Mouse (Mus musculus): Measurements from ENCODE around the gene Plcl2.

The Plcl2 gene

DNA sequence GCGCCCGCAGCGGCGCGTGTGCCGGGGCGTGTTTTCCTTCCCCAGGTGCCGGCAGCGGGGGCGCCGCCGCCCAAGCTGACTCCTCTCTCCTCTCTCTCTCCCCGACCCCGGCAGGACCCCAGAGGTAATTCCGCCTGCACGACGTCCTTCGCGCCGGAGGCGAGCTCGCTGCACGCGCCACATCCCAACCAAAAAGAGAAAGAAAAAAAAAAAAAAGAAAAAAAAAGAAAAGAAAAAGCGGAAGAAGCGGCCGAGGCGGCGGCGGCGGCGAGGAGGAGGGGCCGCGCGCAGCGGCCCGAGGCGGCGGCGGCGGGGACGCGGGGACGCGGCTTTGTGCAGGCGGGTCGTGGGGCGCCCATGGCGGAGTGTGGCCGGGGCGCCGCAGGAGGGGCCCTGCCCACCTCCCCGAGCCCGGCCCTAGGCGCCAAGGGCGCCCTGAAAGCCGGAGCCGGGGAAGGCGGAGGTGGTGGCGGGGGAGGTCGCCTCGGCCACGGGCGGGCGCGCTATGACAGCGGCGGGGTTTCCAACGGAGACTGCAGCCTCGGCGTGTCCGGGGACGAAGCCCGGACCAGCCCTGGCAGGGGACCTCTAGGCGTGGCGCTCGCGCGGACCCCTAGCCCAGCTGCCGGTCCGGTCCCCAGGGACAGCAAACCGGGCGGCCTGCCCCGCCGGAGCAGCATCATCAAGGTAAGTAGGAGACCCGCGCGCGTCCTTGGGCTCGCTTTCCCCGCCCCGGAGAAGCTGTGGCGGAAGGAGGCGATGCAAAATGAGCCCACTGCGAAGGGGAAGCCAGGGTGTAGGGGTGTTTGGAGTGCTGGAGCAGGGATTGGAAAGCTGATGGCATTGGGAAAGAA, at the start of gene Plcl2:
TSS of gene Plcl2 (plus strand) at position 153 of the 854 bp plus-strand sequence.
- peak; percentile 27 to 38 for DNase-seq (ENCODE audit: low spot score in 2 of 2)

- DNase-seq (ENCODE audit: low spot score in 2 of 2) = no peak
Measured at GRCm38 (mm10) chr17:50460301-50460700, 48.9 kb upstream of the Plcl2 start.

- no peak for DNase-seq (ENCODE audit: low spot score in 2 of 2)
Measured at GRCm38 (mm10) chr17:50467438-50467837, 41.8 kb upstream of the Plcl2 start.

DNA sequence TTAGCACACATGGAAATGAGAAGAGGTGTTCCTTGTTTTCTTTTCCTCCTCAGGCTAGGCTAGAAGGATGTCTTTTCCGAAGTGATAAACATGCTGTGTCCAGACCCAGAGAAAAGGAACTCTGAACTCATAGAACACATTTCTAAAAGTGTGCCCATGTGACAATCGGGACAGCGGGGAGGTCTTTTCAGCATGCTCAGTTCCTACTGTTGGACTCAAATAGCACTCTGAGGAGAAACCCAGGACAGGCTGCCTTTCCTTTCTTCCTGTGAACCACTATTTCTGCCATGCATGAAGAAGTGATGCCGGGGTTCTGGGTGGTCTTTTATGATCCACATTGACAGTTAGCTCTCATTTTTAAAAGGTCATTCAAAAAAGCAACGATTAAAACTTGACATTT, 40.1 kb upstream of the Plcl2 start:
- no peak for DNase-seq (ENCODE audit: low spot score in 2 of 2)

DNA sequence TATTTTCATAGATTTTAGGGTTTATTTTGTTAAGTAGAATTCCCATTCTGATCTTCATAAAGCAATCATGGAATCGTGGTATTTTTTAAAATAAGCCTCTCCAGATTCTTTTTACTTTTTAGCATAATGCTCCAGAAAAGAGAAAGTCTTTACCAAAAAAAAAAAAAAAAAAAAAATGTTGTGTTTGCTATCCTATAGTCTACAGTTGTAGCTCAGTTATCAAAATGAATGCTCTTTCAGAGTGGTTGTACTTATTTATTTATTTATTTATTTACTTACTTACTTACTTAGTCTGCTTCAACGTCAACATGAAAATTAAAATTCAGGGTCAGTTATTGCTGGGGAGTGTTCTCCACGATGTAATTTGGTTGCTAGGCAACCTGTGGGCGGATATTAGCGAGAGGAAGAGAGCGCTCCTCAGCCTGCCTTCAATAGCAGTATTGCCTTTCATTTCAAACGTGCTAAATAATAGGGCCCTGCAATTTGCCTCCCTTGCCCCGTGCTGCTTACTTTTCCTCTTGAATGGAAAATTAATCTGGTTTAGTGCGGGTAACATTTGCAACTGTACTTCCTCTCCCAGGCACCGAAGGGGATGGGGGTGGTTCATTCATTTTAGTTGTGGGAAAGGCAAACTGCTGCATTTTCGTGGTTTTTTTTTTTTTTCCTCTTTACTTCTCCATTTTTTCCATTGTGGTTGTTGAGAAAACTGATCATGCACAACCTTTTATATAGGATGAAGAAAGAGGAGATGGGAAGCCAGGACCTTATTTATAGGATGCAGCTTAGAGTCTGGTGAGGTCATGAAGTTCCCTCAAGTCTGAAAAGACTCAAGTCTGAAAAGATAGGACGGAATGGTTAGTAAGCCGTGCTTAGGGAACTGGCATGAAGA, 39.4 kb upstream of the Plcl2 start:
- DNase-seq (ENCODE audit: low spot score in 2 of 2) = no peak

GRCm38 (mm10) chr17:50470432-50471078, 38.6 kb upstream of the Plcl2 start:
- DNase-seq (ENCODE audit: low spot score in 2 of 2) = peak in 1 of 2 experiments; percentile 20

GRCm38 (mm10) chr17:50471230-50471629, 38.0 kb upstream of the Plcl2 start:
- DNase-seq (ENCODE audit: low spot score in 2 of 2) = no peak

DNA sequence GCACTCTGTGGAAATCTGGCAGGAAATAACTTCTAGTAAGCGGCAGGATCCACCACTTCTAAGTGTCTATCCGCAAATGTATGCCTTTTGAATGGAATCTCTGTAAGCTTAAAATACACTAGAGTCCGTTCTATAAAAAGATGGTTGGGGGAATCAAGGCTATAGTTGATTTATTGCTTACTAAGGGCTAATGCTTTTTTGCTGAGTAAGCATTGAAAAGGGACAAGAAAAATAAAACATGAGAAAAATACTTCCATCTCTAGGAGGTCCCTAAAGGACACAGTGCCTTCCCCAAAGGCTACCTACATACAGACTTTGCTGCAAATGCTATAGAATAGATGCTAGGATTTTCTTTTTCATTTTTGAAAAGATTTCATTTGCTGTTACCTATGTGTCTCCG, 31.9 kb upstream of the Plcl2 start:
- DNase-seq (ENCODE audit: low spot score in 2 of 2) = no peak

GRCm38 (mm10) chr17:50480867-50481266, 28.3 kb upstream of the Plcl2 start:
- DNase-seq (ENCODE audit: low spot score in 2 of 2) = no peak

GRCm38 (mm10) chr17:50483700-50484099, 25.5 kb upstream of the Plcl2 start:
- no peak for DNase-seq (ENCODE audit: low spot score in 2 of 2)

- no peak for DNase-seq (ENCODE audit: low spot score in 2 of 2)
Measured at GRCm38 (mm10) chr17:50484981-50485380, 24.2 kb upstream of the Plcl2 start.

- no peak for DNase-seq (ENCODE audit: low spot score in 2 of 2)
Measured at GRCm38 (mm10) chr17:50487058-50487618, 22.1 kb upstream of the Plcl2 start.

GRCm38 (mm10) chr17:50487670-50488069, 21.5 kb upstream of the Plcl2 start:
- no peak for DNase-seq (ENCODE audit: low spot score in 2 of 2)

- no peak for DNase-seq (ENCODE audit: low spot score in 2 of 2)
Measured at GRCm38 (mm10) chr17:50488406-50488805, 20.8 kb upstream of the Plcl2 start.

DNA sequence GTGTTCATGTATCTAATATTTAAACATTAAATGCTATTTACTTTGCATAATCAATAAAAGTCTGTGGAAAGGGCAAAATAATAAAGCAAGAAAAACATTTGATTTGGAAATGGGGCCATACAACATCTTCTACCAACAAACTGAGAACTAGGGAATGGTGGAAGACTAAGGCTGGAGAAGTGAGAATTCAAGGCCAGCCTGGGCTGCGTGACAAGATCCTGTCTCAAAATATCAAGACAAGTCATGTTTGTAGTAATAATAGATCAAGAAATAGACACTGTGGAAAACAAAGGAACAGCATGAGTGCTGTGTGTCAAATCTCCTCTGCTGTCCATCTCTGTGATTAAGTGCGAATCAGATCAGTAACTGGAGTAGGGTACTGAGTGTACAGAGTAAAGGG, 20.3 kb upstream of the Plcl2 start:
- no peak for DNase-seq (ENCODE audit: low spot score in 2 of 2)

GRCm38 (mm10) chr17:50490644-50491430, 18.4 kb upstream of the Plcl2 start:
- DNase-seq (ENCODE audit: low spot score in 2 of 2) = no peak

DNA sequence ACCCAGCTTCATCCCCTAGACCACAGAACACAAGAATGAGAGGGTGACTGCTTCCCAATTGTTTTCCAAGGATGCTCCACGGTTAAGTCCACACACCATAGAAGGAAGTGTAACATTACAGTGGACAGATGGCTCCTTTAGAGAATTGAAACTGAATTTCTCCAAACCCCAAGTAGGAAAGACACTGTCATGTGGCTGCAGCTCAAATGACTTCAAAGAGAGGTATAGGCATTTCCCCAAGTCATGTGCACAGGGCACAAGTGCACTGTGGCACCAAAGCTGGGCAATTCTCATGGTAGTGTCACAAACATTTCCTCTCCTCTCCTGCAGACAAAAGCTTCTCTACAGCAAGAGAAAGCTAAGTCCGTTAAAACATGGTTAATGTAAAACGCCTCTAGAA, 17.7 kb upstream of the Plcl2 start:
- no peak for DNase-seq (ENCODE audit: low spot score in 2 of 2)

DNA sequence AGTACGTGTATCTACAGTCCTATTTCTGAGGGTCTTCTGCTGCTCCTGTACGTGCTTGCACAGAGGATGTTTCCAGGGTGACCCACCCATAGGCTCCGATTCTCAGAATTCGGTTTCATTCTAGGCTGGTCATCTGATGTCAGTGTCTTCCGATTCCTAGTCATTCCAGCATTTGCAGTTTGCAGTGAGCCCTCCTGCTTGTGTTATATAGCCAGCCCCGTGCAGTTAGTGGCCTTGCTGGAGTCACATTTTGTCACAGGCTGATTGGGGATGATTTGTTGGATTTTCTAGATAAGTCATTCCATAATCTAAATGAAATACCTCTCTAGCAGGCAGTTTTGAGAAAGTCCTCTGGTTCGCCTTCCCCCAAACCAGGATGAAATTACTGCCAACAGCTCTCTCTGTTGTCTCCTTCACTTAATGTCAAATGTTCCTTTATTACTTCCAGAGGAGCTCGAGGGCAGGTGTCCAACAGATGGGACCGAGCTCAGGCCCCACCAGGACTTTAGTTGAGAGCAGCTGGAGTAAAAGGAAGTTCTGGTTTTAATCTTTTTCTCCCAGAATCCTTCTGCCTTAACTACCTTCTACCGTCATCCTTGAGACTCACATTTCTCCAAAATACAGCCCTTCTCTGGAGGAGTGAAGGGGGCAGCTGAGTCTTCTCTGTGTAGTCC, 13.8 kb upstream of the Plcl2 start:
- DNase-seq (ENCODE audit: low spot score in 2 of 2) = no peak

GRCm38 (mm10) chr17:50498062-50498697, 11.0 kb upstream of the Plcl2 start:
- no peak for DNase-seq (ENCODE audit: low spot score in 2 of 2)
